Mouse (Mus musculus) large intestine, adult 2 months (tissue): ENCODE measurements at regions not wholly inside any gene's neighbourhood (a gene's known extent, or its start where the extent isn't known, plus 50 kb on each side); places are given as distances from the start of the nearest gene placed in this dataset.

Source experiments
- DNase-seq: peaks from one replicate; pipeline ENCODE4 v3.0.0-alpha.2; 2012; ENCODE audit warnings: low read depth, low spot score
- WGBS: fragments of 180-500 bp; shearing (Covaris S2); methylation state at CpG from one replicate; pipeline ENCODE4 v1.1.7; 2018; 5-methylcytosine and 5-hydroxymethylcytosine counted together

DNA sequence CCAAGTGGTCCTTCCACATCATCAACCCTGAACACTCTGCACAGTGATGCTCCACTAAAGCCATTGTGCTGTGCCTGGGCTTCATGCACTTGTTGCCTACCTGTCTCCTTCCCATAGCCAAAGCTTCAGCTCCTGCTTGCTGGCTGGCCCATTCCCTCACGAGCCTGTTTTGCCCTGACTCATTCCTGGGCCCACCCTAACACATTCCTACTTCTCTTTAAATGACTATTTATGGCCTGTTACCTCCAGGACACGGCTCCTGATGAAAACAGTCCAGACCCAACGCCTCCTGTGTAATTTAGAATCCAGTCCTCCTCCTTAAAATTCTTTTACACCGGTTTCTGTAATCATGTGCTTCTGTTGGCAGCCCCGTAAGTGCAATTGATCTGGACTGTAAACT lies 175.1 kb upstream of the Tnp1 start:
- DNase-seq: no peak
- 38% methylated on average over 5 of the region's 5 CpGs for WGBS

DNA sequence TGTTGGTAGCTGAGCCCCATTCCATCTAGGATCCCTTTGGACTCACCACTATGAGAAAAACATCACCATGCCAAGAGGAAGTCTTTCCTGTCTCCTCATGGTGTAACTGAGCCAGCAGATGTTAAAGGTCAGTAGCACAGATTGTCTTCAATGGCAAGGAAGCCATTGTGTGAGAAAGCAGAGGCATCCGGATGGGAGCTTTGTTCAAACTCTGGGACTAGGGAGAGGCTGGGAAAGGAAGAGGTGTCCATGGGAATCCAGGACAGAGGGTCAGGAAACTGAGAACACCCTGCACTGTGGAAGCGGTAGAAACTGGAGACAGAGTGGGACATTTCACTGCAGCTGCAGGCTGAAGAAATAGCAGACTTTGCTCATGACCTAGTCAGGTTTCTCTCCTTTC lies 173.1 kb upstream of the Tnp1 start:
- WGBS: 75% methylated on average over 2 of the region's 2 CpGs
- DNase-seq: no peak

DNA sequence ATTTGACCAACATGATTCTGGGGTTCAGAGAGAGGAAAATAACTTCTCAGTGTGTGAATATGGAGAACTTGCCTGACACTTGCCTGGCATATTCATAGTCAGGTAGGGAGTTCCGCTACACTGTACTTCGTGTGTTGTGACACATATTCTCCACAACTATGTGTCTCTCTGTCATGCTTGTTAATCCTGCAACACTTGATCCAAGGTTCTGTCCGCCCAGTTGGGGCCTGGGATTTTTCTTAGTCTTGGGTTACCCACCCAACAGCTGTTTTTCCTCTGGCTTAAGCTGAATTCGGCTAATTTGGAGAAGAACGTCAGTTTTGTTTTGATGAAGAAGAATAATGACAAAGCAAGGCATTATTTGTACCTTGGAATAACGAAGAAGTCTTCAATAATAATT lies 168.8 kb upstream of the Tnp1 start:
- WGBS: 67% methylated on average over 6 of the region's 6 CpGs

DNA sequence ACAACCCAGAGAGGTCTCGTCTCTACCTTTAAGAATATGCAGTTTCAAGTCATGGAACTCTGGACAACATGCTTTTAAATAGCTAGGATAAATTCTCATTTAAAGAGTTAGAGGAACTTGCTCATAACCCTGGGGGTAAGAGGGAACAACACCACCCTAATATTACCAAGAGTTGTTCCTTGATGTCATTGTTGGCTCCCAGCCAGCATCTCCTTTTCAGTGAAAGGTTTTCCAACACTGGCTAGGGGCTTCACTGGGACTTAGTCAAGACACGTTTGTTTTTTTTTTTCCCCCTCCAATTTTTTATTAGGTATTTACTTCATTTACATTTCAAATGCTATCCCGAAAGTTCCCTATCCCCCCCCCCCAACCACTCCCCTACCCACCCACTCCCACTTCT lies 163.1 kb upstream of the Tnp1 start:
- DNase-seq: no peak
- 78% methylated on average over 3 of the region's 3 CpGs for WGBS

More for the DNA sequence above, 168.8 kb upstream of the Tnp1 start:
- DNase-seq: no peak

DNA sequence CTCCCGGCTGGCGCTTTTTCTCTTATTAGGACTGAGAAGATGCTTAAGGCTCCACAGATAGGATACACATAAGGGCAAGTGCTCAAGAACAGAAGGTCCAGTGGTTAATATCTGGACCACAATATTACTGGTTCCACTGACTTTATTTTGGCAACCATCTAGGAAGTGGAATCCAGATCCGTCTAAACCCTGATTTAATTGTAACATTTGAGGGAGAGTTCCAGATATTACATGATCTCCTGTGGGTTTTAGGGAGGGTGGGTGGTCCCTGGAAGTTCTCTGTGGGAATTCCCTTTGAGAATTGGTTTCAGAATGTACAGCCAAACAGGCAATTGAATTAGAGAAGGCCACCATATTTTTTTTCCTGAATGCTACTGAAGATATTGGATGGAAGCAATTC lies 161.4 kb upstream of the Tnp1 start:
- WGBS: 87% methylated on average over 3 of the region's 3 CpGs
- no peak for DNase-seq

DNA sequence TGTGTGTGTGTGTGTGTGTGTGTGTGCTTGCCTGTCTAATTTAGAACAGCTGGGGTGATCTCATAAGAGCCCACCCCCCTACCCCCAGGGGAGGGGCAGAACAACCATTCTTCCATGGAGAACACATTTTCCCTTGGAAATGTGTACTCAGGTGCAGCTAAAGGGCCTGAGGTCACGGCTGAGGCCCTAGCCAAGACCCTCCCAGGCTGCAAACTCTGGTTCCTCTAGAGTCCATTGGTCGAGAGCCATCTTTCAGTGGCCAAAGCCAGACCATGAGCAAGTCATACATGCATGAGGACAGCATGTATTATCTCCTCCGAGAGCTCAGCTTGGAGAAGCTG lies 154.9 kb upstream of the Tnp1 start:
- no peak for DNase-seq
- WGBS: 53% methylated on average over 3 of the region's 3 CpGs

DNA sequence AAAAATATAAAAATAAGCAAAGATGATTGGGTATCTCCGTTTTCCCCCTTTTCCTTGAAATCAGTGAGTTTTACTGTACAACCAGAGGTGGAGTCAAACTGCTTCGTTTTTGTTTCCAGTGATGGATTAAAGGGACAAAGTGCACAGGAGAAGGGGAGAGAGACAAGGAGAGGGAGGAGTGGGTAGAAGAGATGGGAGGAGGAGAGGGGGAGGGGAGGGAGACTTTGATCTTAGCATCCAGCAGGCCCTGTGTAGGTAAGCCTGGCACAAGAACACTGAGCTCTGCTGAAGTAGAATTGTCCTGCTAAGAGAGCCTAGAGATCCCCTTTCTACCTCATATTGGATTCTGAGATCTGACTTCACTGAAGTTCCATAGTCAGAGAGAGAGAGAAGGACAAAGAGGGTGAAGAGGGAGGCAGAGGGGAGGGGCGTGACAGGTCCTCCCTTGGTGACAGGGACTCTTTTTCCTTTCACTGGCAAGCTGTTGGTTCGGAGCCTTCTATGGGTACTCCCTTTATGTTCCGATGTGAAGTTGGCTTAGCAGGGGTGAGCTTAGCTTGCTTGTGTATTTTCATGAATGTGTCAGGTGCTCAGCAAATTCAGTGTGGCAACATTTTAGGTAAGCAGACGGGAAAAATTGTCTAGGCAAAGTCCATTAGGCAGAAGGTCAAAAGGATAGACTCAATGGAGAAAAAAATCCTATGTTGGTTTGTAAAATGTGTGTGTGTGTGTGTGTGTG lies 154.4 kb upstream of the Tnp1 start:
- DNase-seq: no peak
- WGBS: 62% methylated on average over 6 of the region's 6 CpGs

DNA sequence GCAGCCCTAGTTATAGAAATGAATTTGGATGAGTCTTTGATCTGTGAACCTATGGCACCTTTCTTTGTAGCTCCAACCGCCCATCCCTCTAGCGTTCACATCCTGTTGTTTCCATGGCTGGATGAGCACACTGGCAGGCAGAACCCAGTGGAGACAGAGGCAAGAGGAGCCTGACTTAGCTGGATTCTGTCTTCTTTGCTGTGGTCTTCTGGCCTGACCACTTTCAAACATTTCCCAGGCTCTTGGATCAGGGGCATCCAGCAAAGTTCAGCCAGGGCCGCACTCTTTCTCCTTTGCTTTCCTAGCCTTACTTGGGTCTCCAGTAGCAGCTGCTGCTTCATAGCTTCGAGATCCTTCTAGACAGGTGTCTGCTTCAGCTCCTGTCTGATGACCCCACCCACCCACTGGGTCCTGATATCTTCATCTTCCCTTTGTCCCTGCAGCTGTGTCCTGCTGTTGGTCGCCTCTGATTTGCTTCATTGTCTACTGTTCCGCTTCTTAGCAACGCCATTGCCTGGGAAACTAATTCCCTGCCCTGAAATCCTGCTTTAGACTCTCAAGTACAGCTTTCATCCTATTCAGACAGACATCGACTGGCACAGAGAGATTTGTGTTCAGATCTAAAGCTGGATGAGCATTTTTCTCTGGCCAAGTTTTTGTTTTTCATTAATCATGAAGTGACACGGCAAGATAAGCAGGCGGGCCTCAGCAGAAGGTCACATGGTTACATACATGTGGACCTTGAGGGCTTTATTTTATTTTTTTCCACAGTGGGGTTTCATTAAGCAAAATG lies 153.6 kb upstream of the Tnp1 start:
- 80% methylated on average over 10 of the region's 10 CpGs for WGBS

DNA sequence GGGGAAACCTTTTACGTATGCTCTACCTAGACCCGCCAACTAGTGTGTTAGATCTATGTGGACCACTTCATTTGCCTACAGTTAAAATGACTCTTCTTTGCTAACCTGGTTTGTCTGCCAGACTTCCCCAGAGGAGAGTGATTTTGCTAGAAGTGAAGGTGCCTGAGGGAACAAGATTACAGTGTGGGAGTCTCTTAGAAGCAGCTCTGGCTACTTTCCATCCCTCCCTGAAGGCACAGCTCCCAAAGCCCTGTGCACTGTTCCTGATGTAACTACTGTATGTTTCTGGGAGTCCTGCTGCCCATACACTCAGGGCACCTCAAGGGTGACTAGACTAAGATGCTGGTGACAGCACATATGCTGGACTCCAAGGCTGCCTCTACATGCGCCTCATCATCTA lies 144.5 kb upstream of the Tnp1 start:
- DNase-seq: no peak
- 92% methylated on average over 3 of the region's 3 CpGs for WGBS

More for the DNA sequence above, 153.6 kb upstream of the Tnp1 start:
- DNase-seq: no peak

DNA sequence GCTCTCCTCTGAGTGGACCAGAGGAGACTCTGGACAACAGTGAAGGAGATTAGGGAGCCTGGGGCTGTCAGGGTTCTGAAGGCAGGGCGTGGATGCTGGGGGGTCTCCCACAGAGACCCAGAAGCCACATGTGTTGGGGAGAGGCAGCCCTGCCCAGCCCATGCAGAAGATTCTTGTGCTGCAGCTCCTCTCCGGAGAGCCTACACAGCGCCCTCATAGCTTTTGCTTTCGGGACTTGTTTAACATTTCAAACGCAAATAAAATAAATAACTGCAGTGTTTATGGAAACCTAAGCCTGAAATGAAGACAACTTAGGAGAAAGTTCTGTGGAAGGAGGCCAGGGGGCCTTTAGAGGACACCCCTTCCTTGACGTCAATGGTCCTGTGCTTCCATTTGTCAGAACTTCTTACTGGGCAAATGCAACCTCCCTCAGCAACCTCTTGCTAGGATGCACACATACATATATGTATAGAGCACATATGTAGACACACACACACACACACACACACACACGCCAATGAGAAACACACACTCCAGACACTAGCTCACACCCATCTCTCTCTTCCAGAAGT lies 143.8 kb upstream of the Tnp1 start:
- DNase-seq: no peak
- 68% methylated on average over 7 of the region's 7 CpGs for WGBS

DNA sequence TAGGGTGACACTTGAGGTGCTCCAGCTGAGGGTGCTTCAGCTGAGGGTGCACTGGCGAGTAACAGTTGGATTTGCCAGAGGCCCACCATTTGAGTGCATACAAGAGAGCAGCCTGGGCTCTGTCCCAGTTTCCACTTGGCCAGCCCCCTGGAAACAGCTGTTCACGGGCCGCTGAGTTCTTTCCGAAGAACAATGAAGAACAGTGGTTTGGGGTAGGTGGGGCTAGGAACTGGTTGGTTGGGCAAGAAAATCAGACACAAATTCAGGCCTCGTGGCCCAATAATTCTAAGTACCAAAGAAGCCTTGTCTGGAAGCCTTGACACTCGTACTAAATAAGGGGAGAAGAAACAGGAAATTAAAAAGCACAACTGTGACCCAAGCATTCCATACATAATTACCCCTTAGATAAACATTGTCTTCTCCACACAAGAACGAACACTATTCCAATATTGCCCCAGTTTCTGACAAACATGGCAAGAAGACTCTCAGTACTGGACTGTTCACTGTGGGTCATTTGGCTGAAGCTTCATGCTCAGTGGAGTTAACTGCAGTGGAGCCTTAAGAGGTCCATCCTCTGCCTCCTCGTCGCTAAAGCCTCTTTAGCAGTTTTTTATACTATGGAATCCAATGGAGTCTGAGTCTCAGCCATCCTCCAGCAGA lies 137.9 kb upstream of the Tnp1 start:
- DNase-seq: no peak
- WGBS: 34% methylated on average over 9 of the region's 9 CpGs

DNA sequence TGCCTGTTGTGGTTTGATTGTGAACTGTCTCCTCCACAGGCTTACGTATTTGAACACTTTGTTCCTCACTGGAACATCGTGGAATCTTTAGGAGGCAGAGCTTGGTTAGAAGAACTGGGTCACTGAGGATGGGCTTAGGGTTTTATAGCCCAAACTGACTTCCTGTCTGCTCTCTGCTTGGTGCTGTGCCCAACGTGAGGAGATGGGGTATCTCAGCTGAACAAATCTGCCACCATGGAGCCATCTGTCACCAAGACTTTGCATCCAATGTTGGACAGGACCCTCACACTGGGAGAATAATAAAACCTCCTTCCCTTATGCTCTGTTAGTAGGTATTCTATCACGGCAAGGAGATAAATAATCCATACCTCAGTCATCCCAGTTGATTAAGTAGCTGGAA lies 134.2 kb upstream of the Tnp1 start:
- 79% methylated on average over 4 of the region's 4 CpGs for WGBS
- no peak for DNase-seq

DNA sequence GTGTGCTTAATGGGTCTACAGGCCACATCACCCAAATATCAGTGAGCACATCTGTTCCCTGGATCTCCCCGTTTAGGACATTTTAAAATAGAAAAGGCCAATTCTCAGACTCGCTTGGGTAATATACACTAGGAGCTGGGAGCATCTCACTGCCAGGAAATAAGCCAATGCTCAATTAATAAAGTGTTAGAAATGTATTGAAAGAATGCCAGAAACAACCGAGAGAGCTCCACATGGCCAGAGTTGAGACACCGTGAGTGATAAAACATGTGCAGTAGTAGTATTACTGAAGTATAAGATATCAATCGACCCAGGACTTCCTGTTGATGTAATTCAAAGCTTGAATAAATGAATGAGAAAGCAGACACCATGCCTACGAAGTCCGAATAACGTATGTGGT lies 127.1 kb upstream of the Tnp1 start:
- no peak for DNase-seq
- WGBS: 86% methylated on average over 8 of the region's 8 CpGs

DNA sequence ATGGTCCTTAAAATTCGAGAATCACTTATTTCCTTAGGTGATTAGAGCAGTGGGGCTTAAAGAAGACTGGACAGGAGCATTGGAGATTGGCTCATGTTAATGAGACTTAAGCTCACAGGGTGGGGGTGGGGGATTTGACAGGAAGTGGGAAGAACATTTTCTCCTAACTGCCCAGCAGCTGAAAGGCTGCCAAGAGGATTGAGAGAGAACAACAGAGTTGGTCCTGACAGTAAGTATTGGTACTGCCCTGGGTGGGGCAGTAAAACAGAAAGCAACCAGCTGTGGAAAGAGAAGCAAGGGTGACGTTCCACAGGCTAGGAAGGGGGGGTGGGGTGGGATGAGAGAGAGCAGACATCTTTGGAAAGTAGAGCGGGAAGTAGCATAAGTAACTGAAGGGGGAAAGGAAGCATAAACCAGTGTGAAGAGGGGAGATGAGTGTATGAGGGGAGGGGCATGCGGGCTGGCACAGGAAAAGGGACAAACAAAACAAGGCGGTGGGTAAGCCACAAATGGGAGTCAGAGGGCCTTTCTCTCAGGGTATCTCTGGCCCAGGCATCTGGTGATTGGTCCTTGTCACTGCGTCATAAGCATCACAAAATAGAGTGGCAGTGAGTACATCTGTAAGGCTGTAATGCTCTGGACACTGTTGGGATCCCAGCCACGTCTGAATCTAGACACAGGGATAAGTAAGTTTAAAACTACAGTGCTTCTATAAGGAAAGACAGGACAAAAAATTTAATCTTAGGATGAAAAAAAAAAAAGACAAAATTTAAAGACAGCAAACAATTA lies 125.0 kb upstream of the Tnp1 start:
- DNase-seq: no peak
- 59% methylated on average over 7 of the region's 7 CpGs for WGBS

DNA sequence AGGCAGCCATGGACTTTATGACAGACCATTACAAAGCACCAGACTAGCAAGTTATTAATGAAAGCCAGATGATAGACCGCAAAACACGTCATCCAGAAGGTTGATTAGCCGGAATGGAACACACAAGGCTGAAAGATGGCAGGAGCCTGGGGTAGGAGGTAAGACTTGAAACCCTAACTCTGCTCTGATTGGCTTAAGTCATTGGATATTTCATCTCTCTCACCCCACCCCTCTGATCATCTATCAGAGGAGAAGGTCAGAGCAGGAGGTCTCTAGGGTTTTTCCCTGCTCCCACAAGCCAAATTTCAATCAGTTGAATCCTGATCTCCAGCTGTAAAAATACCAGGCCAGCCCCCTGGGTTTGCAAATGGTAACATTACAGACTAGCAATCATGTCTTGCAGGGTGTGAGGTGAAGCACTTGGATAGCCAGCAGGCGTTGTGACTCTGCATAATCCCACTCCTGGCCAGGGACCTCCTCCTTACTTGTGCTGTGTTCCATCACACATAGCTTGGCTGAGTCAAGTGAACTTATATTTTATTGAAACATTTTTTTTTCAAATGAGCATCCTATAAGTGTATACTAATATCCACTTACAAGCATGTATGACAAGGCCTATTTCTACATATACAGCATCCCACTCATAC lies 114.6 kb upstream of the Tnp1 start:
- WGBS: 91% methylated on average over 4 of the region's 4 CpGs

DNA sequence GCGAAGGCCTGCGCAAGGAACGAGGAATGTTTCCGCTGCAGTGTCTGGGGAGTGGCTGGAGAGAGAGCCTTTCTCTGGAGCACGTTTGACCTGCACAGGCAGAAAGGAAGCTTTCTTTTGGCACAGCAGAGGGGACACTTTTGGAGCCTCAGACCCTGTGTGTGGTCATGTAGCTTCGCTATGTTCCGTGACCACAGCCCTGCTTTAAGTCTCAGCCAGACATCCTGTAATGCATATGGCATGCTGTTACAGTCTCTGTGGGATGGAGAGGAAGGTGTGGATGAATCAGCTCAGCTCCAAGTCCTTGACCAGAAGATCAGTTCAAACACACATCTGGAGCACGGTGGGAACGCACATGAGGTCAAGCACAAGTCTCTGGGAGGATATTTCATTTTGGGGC lies 107.3 kb upstream of the Tnp1 start:
- no peak for DNase-seq

More for the DNA sequence above, 114.6 kb upstream of the Tnp1 start:
- no peak for DNase-seq

DNA sequence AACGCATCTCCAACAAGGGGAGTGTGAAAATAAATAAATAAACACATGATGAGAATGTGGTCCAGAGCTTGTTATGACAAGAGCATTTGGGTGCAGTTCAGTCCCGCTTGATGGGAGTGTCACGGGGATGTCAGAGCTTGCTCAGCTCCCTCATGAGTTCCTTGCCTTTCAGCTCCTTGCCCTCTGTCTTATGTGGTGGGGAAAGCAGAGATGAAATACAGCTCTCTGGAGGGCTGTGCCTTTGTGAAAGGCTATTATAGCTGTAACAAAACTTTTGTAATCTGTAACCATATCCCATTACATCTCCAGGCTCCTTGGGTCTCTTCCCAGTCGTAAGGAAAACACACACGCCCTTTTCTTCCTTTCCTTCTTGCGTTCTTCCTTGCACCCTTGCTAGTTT lies 103.0 kb upstream of the Tnp1 start:
- WGBS: 59% methylated on average over 6 of the region's 6 CpGs
- no peak for DNase-seq

More for the DNA sequence above, 107.3 kb upstream of the Tnp1 start:
- 85% methylated on average over 9 of the region's 9 CpGs for WGBS

DNA sequence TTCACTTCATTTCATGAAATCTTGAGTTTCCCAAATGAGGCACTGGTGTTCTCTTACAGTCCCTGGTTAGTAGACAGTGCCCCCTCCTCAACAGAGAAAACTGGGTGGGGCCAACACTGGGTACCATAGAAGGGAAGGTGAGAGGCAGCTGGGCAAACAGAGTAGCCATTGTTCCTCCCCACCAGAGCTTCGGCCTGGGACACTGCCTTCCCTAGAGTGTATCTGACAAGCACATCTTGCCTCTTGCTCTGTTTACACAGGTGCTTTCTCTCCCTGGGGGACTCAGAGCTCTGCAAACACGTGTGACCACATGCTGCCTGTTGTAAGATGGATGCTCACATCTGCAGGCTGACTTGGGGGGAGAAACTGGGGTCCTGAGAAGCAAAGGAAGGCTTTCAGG lies 100.8 kb upstream of the Tnp1 start:
- 21% methylated on average over 2 of the region's 2 CpGs for WGBS
- DNase-seq: no peak

DNA sequence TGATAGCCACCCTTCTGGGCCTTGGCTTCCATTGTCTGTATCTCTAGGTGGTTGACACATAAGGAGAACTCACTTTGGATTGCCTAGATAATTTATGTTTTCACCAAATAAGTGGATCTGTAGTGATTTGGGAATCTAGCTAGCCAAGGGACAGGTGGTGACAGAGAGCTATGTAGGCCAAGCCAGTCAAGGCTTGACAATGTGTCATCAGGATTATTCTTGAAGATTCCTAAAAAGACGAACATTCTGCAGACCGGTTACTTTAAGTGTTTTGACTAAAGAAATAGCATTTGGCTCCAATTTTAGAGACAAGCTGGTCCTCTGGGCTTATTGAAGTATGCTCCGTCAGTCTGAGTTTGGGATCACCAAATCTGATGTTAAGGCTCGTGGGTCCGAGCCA lies 100.1 kb upstream of the Tnp1 start:
- no peak for DNase-seq
- WGBS: 80% methylated on average over 5 of the region's 5 CpGs
